Mouse (Mus musculus) liver, embryonic 14.5 days (tissue): ENCODE data around the gene Car6.

ENCODE experiments used
- CTCF ChIP-seq: IDR thresholded peaks from 2 replicates; pipeline ENCODE4 v1.5.1; 2016; ENCODE audit warnings: antibody characterized with exemption, low read depth, control low read depth
- EP300 ChIP-seq: IDR thresholded peaks from 2 replicates; pipeline ENCODE4 v1.6.1; 2016; ENCODE audit warnings: antibody characterized with exemption, low read depth

DNA sequence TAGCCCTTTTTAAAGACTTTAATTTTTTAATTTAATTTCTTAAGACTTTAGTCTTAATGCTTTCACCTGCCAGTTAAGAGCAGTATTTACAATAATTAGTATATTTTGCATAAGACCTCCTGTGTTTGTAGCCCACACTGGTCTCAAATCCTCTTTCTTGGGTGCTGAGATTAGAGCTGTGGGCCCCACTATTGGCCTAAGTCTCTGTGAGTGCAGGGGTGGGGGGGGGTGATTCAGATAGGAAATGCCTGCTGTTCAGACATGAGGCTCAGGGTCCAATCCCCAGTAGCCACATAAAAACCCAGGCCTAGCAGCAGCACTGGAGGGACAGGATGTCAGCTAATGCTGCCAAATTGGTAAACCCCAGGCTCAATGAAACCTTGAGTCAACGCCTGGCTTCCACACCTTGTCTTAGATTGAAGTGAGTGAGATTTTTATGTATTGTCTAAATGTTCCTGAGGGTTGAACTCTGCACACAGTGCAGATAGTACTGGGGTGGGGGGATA, 39.3 kb upstream of the Car6 start:
- no peak for TF ChIP-seq CTCF
- no peak for TF ChIP-seq EP300
